Mouse (Mus musculus) G1E-ER4 (cell line): ENCODE measurements at regions not wholly inside any gene's neighbourhood (a gene's known extent, or its start where the extent isn't known, plus 50 kb on each side); places are given as distances from the start of the nearest gene placed in this dataset.

Source experiments
- GATA1 ChIP-seq: IDR thresholded peaks from one replicate; pipeline ENCODE4 v1.8.0; 2012; ENCODE audit warnings: low read length, inconsistent platforms

DNA sequence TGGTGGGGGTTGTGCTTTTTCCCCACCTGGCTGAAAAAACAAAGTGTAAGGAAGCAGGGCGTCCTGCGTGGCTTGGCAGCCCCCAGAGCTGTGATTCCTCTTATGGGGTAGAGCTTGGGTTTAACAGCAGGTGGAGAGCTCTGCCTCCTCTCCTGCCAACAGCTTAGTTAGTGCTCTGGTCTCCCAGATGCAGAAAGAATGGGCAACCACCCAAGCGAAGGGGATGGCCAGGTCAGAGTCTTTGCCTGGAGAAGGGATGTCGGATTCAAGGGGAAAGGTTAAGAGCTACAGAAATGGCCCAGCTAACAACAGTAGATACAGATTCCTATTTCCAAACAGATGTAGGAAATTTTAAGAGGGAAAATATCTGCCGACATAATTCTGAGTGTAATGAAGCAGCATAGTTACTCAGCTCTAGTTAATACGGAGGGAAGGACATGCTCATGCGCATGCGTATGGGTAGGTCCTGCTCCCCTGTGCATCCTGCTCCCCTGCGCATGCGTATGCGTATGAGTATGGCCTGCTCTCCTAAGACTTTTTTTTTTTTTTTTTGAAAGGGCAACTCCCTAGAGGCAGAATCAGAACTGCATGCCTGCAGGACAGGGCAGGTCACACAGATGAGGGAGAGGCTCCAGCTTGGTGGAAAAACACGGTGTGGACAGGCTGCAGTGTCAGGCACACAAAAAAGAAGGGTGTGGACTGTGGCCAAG, 72.5 kb upstream of the Bod1 start:
- no peak for TF ChIP-seq GATA1

- no peak for TF ChIP-seq GATA1
Observed at GRCm38 (mm10) chr11:31745028-31745865, 73.6 kb upstream of the Bod1 start.

DNA sequence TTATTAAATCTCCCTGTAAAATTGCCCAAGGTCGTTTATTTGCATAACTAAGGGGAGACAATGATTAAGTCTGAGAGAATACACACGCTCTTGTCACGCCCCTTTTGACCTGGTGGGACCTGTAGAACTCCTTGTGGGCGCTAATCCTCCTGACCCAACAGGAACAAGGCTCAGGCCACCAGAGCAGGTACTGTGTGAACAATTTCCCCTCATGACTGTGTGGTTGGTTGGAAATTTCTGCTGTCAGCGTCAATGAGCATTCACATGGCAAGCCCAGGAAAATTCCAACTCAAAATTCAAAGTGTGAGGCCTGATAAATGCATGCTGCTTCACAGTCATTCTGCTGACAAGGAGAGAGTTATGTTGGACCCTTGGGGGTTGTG, 74.2 kb upstream of the Bod1 start:
- no peak for TF ChIP-seq GATA1

DNA sequence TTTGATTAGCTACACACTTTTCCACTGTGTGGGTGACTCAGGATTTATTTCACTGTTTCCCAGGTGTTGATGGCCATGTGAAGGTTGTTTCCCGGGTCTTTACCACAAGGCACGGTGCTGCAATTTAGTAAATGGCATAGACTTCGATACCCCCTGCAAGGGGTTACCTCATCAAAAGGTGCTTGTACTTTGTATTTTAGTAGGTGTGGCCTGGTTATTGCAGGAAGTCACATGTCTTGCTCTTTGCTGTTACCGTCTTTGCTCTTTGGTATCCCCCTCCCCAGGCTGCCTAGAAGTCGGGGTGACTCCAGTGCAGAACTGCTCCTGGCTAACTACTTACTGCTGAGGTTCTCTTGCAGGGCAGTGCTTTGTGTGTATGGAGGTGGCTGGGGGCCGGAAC, 74.8 kb upstream of the Bod1 start:
- TF ChIP-seq GATA1: no peak

- TF ChIP-seq GATA1: no peak
Observed at GRCm38 (mm10) chr11:31746939-31747338, 75.3 kb upstream of the Bod1 start.

DNA sequence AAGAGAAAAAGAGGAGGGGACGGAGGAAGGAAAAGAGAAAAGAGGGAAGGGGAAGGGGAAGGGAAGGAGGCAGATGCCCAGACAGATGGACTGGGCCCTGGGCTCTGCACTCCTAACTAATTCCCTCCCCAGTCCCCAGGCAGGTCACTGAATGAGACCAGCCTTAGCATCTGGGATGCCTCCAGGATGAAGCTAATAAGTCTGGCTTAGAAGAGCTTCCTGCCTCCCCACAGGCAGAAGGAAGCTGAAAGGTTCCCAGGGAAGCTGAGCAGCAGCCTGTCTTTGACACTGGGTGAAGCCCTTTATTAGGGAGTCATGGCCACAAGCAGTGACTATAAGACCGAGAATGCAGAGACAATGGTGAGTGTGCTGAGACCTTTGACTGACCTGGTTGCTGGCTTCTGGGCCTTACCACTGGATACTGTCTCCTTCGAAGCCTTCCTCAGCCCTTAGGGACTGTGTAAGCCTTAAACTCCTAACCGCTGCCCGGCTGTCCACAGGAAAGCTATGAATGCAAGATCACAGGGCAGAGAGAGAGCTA, 76.7 kb upstream of the Bod1 start:
- no peak for TF ChIP-seq GATA1

- TF ChIP-seq GATA1: no peak
Observed at GRCm38 (mm10) chr11:31751274-31751673, 79.6 kb upstream of the Bod1 start.

GRCm38 (mm10) chr11:31753211-31753610, 81.5 kb upstream of the Bod1 start:
- no peak for TF ChIP-seq GATA1

GRCm38 (mm10) chr11:31753711-31754161, 82.1 kb upstream of the Bod1 start:
- TF ChIP-seq GATA1: no peak

- TF ChIP-seq GATA1: no peak
Observed at GRCm38 (mm10) chr11:31754416-31754815, 82.7 kb upstream of the Bod1 start.

- no peak for TF ChIP-seq GATA1
Observed at GRCm38 (mm10) chr11:31755858-31756257, 84.2 kb upstream of the Bod1 start.

GRCm38 (mm10) chr11:31756355-31757145, 84.9 kb upstream of the Bod1 start:
- TF ChIP-seq GATA1: no peak

GRCm38 (mm10) chr11:31759868-31760765, 88.4 kb upstream of the Bod1 start:
- TF ChIP-seq GATA1: no peak

DNA sequence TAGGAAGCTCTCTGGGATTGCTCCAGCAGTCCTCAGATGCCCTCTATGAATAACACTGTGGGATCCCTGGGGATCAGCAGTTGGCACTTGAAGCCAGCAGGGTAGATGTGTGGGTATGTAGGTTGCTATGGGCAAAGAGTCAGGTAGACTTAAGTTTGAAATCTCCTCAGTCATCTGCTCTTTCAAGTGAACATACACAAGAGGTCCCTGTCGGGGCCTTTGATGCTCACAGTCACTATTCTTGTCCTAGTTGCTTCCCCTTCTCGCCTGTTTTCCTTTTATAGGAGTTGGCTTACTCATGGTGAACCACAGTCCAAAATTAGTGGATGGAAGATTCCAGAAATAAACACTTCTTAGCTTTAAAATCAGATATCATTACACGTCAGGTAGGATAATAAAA, 92.2 kb upstream of the Bod1 start:
- no peak for TF ChIP-seq GATA1

- no peak for TF ChIP-seq GATA1
Observed at GRCm38 (mm10) chr11:31766296-31766695, 94.6 kb upstream of the Bod1 start.
